Mouse (Mus musculus) ES-E14 (cell line): ENCODE results near the gene Anapc11.

Experiments
- CHD2 ChIP-seq: IDR thresholded peaks from 2 replicates; pipeline ENCODE4 v1.6.1; 2014; ENCODE audit warnings: mild to moderate bottlenecking, low read depth, low read length, inconsistent platforms
- HCFC1 ChIP-seq: IDR thresholded peaks from 2 replicates; pipeline ENCODE4 v1.6.1; 2012; ENCODE audit warnings: low read length, inconsistent platforms, borderline replicate concordance; ENCODE audit not compliant: insufficient read depth
- ZNF384 ChIP-seq: IDR thresholded peaks from 2 replicates; pipeline ENCODE4 v1.6.1; 2012; ENCODE audit warnings: low read depth, low read length, inconsistent platforms

- TF ChIP-seq CHD2, result no peak
- TF ChIP-seq ZNF384, result no peak
- no peak for TF ChIP-seq HCFC1
These were observed 32.2 kb downstream of the Anapc11 start for GRCm38 (mm10) chr11:120630401-120630871.
